Mouse (Mus musculus) Muller cell, postnatal 12 days (primary cell): ENCODE results near the gene BC051142.
A peak's percentile ranks its signal among the peaks of the same experiment; 100 is the strongest.
"Not testable (repeated sequence)": the region's sequence is repeated elsewhere in the genome, so short reads cannot be mapped to it uniquely, and the experiment has no call there.

ENCODE experiments used
- DNase-seq: peaks from one replicate; pipeline ENCODE4 v3.0.0-alpha.2; 2015; ENCODE audit errors: inconsistent ontology term

The BC051142 gene

DNA sequence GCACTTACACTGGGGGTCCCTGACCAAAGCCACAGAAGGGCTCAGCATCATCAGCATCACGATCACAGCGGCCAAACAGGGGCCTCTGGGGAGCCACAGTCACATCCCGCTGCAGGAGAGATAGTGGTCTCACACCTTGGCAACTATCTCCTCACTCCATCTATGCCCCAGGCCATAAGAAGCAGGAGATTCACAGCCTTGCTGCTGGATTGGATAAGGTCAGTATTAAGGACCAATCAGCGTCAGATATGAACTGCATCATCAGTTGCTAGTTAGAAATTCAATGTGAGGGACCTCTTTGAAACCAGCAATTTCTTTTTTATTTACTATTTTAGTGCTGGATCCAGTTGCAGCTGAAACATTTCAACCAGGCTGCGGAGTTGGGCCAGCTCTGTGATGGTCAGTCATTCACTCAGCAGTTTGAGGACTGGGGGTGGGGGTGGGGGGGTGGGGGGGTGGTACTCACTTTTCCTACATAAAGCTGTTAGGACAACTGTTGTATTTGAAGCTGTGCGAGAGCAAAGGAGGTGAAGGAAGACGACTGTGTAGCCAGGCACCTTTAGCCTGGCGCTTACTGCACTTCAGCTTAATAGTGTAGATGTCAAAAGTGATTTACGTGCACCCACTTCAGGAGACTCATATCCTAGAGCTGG is 436 bp upstream of the BC051142 start:
- DNase-seq = peak; percentile 73

DNA sequence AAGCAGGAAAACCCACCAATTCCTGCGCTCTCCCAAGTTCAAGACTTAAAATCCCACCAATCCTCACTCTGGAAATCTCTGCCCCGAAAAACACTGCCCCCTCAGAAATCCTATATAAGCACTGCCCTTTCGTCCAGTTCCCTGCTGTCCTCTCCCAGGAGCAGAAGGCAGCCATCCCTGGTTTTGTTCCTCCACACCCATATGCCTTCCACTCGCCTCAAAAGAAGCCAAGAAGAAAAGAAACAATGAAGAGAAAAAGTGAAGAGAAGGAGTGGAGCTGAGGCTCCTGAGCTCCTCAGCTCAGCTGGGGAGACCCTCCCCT is 735 bp downstream of the BC051142 start:
- no peak for DNase-seq

DNA sequence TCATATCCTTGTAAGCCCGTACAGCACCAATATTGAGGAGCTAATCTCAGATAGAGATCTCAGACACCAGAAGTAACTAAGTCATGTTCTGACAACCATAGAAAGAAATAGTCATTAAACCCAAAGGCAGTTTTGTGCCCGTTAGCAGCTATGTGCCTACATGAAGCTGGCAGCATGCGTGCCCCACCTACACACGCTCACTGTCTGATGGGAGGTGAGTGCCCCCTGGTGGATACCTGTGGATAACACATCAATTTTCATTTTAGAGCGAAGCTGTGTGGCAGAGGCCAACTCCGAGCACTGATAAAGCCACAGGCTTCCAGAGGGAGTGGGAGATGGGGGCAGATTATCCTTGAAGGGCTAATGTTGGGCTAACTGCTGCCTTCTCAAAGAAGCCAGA is 12.5 kb downstream of the BC051142 start:
- DNase-seq = peak; percentile 61

DNA sequence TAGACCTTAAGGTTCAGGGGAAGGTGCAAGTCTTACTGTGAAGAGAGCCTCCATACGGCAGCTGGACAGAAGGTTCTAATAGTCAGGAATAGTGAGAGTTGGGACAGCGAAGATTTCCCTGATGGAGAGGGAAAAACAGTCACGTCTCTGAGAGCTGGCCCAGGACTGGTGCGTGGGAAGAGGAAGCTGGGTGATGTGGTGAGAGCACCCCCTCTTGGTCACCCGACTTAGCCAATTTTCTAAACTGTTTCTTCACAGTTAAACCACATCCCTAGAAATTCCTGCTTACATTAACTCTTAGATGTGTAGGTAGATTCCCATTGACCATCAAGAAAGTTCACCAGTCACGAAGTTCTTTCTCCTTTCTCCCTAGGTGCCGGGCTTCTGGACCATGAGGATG is 21.4 kb downstream of the BC051142 start:
- DNase-seq = no peak

DNA sequence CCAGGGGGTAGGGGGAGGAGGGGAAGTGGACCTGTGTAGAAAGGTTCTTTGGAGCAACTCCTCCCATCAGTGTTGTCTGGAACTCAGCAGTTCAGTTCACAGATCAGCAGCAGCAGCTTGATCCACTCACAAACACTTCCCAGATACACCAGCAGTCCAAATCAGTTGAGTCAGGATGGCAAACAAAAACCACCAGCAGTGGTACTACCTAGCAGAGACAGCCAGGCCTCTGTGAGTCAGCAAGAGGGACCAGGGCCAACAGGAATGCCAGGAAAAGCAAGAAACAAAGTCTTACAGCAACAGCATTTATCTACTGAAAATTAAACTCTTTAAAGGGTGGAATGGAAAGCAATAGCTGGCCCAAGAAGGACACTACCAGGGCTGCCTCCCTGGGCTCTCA is 29.0 kb downstream of the BC051142 start:
- peak; percentile 51 for DNase-seq

DNA sequence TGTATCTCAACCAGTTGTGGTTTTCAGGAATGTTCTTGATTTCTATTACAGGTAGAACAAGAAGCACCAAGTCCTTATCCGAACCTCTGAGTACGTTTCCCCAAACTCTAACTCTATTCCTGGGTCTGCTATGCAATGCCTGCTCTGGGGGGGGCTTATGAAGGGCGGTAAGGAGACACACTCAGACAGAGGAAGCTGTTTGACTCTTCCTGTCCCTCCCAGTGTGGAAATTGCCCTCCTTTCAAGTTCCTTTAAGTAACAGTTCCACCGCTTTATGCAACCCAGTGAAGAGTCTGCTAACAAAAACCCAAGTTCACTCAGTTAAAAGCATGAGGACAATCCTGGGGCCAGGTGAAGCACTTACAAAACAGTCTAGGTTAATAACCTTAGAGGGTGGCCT is 38.5 kb downstream of the BC051142 start:
- no peak for DNase-seq

DNA sequence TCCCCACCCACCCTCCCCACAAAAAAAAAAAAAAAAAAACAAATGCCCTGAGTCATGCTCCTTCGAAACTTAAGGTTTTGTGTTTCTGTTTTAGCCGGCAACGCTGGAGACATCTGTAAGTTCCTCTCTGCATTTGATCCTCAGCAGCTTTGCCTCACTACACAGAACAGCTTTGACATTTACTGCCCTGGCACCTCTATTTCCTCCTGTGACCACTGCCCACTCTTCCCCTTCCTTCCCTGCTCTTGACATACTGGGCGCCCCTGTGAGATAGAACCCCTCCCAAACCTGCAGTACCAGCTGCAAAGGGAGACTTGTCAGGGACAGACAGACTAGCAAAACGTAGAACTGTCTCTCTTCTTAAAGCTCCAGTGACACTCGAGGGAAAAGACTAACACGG is 39.0 kb downstream of the BC051142 start:
- DNase-seq = no peak

DNA sequence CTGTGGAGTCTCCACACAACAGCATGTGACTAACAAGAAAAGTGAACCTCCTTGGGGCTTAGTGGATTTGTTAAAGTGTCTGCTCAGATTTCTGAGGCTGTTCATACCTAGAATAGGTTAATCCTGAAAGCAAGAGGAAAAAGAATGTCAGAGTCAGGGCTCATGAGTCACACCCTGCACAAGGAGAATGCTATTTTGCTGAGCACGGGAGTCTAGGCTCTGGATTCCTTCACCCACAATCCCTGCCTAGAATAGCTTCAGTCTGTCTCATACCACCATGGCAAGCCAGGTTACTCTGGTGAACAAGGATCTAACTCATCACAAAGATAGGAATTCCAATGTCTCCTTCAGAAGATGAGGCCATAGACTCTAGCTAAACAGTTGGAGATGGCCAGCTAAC is 40.0 kb downstream of the BC051142 start:
- peak; percentile 82 for DNase-seq

DNA sequence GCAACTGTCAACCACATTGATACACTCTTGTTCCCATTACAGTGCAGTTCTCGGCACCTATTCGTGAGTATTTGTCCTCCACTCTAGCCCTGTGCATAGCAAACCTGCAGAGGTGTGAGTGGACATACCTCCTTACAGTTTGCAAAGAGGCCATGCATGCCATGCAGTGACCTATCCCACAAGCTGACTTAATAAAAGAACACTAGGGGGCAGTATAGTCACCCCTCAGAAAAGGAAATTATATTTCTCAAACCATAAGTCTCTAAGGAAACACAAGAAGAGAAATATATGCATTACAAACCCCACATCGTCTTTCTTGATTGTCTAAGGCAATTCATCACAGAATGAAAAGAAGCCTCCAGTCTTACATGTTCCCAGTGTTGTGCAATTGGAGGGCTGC is 41.2 kb downstream of the BC051142 start:
- peak; percentile 17 for DNase-seq

DNA sequence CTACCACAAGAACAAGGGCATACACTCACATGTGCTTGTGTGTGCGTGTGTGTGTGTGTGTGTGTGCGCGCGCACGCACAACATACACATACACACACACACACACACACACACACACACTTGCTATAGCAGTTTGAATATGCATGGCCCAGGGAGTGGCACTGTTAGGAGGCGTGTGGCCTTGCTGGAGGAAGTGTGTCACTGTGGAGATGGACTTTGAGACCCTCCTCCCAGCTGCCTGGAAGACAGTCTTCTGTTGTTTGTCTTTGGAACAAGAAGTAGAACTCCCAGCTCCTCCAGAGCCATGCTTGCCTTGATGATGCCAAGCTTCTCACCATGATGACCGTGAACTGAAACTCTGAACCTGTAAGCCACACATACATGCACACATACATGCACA is 43.4 kb downstream of the BC051142 start:
- DNase-seq = no peak

DNA sequence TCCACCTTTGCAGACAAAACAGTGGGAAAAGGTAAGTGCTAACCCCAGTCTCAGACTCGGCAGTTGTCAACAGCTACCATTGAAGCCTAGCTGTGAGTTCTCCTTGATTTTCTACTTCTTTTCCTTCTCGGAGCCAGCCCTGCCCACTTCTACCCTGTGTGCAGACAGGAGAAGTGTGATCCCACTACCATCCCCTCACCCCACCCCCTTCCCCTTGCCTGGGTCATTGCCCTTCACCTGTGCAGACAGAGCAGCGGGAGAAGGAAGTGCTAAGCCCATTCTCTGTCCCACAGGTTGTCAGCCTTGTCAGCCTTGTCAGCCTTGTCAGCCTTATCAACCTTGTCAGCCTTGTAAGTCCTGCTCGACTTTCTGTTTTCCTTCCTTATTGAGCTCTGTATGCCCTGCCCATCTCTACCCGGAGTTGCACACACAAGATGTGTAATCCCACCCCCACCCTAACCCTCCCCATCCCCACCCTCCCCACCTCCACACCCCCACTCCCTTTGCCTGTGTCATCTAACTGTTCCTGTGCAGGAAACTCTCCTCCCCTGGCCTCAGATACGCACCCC is 49.9 kb downstream of the BC051142 start:
- no peak for DNase-seq

DNA sequence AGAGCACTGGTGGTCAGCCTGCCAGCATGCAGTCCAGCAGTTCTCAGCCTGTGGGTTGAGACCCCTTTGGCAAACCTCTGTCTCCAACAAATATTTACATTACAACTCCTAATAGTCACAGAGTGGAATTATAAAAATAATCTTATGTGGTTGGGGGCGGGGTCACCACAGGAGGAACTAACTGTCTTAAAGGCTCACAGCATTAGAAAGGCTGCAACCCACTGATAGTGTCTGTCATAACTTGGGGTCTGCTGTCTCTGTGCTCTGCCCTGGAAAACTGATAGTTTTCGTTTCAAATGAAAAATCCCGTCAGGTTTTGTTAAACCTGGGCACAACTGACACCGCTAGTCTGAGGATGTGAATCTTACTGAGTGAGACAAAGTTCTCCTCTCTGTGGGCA is 59.0 kb downstream of the BC051142 start:
- DNase-seq = no peak

DNA sequence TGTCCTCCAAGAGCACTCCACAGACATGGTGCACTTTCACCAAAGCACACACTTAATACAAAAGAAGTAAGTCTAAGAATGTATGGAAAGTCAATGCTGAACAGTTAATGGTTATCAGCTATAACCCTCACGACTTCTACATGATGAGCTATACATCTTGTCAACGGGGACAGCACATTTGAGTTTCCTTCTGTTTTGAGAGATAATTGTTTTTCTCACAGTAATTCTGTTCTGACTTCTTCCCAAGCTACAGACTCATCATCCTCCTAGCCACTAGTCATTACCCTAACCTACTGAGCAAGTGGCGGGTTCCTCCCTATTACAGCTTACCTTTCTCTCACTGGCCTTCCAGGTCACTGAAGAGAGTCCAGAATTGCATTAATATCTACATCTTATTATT is 60.6 kb downstream of the BC051142 start:
- no peak for DNase-seq

DNA sequence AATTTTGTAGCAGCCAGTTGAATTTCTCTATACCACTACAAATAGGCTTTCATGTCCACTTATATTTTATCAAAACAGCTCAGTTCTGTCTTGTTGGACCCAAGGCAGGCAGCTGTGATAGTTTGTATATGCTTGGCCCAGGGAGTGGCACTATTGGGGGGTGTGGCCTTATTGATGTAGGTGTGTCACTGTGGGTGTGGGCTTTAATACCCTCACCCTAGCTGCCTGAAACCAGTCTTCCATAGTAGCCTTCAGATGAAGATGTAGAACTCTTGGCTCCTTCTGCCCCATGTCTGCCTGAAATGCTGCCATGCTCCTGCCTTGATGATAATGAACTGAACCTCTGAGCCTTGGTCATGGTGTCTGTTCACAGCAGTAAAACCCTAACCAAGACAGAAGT is 67.3 kb downstream of the BC051142 start:
- DNase-seq = not testable (repeated sequence)

DNA sequence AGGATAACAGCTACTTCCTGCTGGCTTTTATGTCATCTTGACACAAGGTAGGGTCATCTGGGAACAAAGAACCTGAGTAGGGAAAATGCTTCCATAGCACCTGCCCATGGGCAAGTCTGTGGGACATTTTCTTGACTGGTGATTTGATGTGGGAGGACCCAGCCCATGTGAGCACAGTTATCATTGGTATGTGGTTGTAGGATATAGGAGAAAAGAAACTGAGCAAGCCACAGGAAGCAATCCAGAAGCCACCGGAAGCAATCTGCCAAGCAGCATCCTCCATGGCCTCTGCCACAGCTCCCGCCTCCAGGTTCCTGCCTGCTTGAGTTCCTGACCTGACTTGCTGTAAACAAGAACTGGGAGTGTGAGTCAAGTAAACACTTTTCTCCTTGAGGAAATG is 71.9 kb downstream of the BC051142 start:
- no peak for DNase-seq

DNA sequence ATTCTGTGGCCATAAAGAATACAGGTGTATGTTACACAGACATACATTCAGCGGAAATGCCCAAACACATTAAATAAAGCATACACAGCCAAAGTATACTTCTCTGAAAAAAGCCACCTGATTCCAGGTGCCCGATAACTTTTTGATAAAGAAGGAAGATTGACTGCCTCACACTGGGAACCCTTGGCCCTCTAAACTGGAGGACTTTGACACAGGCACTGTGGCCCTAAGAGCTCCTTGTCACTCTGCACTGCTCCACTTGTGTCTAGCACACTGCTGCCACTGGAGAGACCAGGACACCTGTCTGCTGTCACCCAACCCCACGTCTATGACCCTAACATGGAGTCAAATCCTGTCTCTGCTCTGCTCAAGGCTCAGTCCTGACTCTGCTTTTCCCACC is 76.4 kb downstream of the BC051142 start:
- no peak for DNase-seq

DNA sequence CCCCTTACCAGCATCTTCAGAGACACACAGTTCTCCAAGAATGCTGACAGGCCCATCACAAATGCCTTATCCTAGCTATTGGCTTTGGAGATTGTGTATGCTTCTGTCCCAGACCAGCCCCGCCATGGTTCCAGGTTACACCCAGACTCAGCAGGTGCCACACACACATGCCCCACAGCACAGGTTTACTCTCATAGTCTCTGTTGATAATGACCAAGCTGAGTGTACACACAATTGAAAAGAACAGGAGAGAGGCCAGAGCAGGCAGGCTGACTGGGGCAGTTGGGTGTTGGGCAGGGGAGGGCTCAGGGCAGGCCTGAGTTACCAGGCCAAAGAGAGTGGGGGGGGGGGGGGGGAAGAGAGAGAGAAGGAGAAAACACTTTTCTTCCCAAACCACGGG is 77.8 kb downstream of the BC051142 start:
- DNase-seq = no peak

DNA sequence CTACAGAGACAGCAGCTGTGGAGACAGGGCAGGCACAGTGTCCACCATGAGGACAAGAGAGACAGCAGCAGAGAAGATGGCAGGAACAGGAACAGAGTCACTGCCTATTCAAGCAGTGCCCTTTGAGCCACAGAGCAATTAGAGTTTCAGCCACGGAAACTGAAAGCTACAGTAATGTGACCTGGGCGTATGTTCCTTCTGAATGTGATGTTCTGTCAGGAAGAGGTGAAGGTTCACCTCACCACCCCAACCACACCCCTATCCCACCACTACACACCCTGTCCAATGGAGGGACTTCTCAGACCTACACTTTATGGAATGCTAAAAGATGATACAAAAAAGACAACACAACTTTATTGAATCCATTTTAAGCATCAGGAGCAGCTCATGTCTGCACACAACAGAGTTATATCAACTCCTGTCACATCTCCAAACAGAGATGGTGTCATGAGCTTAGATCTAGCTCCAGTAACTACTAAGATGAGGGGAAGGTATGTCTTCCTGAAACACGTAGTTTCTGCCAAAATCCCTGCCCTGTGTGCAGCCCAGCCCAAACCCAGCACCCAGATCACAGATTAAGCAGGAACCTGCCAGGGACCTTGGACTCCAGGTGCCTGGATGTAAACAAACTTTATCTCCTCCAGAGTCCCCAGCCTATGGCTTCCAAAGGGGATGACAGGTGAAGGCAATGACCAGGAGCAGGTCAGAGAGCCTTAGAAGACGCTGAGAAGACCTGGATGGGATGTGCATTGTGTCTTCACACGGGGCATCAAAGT is 78.8 kb downstream of the BC051142 start, which contains the start of gene Btnl4:
TSS of gene Btnl4 (minus strand) at position 81 of the 776 bp plus-strand sequence.
- not testable (repeated sequence) for DNase-seq

DNA sequence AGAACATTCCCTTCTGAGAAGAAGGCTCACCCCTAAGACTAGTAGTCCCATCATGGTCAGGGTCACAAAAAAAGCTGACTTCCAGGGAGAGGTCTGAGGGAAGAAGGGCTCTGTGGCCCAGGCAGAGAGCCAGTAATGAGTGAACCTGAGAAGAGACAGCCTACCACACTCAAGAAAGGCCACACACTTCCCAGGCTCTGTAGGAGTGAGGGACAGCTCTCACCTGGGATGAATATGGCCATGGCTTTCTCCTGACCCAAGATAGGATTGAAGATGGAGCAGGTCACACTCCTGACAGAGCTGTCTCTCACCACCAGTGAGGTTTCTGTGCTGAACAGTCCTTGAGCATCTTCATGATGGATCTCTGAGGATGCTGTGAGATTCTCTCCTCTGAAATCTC is 94.2 kb downstream of the BC051142 start:
- DNase-seq = no peak

DNA sequence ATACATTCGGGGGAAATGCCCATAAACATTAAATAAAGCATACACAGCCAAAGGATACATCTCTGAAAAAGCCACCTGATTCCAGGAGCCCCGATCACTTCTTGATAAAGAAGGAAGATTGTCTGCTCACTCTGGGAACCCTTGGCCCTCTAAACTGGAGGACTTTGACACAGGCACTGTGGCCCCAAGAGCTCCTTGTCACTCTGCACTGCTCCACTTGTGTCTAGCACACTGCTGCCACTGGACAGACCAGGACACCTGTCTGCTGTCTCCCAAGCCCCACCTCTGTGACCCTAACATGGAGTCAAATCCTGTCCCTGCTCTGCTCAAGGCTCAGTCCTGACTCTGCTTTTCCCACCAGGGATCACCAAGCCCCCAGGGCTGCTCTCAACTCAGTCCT is 96.5 kb downstream of the BC051142 start:
- DNase-seq = not testable (repeated sequence)

DNA sequence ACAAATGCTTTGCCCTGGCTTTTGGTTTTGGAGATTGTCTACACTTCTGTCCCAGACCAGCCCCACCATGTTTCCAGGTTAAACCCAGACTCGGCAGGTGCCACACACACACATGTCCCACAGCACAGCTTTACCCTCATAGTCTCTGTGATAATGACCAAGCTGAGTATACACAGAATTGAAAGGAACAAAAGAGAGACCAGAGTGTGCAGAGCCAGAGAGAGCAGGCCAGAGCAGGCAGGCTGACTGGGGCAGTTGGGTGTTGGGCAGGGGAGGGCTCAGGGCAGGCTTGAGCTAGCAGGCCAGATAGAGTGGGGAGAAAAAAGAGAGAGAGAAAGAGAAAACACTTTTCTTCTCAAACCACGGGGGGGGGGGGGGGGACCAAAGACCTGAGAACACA is 97.9 kb downstream of the BC051142 start:
- no peak for DNase-seq

DNA sequence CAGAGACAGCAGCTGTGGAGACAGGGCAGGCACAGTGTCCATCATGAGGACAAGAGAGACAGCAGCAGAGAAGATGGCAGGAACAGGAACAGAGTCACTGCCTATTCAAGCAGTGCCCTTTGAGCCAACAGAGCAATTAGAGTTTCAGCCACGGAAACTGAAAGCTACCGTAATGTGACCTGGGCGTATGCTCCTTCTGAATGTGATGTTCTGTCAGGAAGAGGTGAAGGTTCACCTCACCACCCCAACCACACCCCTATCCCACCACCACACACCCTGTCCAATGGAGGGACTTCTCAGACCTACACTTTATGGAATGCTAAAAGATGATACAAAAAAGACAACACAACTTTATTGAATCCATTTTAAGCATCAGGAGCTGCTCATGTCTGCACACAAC is 98.7 kb downstream of the BC051142 start:
- not testable (repeated sequence) for DNase-seq

DNA sequence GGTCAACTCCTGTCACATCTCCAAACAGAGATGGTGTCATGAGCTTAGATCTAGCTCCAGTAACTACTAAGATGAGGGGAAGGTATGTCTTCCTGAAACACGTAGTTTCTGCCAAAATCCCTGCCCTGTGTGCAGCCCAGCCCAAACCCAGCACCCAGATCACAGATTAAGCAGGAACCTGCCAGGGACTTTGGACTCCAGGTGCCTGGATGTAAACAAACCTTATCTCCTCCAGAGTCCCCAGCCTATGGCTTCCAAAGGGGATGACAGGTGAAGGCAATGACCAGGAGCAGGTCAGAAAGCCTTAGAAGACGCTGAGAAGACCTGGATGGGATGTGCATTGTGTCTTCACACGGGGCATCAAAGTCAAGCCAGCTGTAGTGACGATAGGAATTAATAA is 99.1 kb downstream of the BC051142 start:
- not testable (repeated sequence) for DNase-seq
